Mouse (Mus musculus): ENCODE results near the gene Strbp. TPM values are rescaled to one million over a fixed set of nuclear protein-coding genes. Genes with fewer than 3 reads are reported as not detected.
A peak's percentile ranks its signal among the peaks of the same experiment; 100 is the strongest.
"Not testable (repeated sequence)": the region's sequence is repeated elsewhere in the genome, so short reads cannot be mapped to it uniquely, and the experiment has no call there.

Gene Strbp
- total RNA-seq, 2 experiments from 2014 or later = 240 to 244 TPM

DNA sequence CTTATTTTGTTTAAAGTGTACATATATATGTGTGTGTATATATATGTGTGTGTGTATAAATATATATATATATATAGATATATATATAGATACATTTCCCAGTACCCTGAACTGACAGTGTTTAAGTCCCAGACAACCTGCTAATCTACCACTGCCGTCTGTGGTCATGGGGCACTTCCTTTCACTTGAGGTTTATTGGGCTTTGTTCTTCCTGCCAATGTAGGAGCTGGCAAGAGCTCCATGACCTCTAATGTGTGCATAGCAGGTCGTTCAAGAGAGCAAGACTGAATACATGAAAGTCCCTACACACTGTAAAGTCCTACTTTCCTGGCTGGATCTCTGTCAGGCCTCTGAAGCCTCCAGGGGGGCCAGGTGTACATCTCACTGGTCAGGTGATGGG lies 138.1 kb downstream of the Strbp start:
- intact Hi-C loops (cut with DNase I) = no loop called here
- no peak for DNase-seq (ENCODE audit: extremely low spot score in 1 of 2, low spot score in 2 of 2)

GRCm38 (mm10) chr2:37556366-37556765 lies 147.3 kb downstream of the Strbp start:
- no peak for DNase-seq (ENCODE audit: extremely low spot score in 1 of 2, low spot score in 2 of 2)
- intact Hi-C loops (cut with DNase I) = no loop called here

DNA sequence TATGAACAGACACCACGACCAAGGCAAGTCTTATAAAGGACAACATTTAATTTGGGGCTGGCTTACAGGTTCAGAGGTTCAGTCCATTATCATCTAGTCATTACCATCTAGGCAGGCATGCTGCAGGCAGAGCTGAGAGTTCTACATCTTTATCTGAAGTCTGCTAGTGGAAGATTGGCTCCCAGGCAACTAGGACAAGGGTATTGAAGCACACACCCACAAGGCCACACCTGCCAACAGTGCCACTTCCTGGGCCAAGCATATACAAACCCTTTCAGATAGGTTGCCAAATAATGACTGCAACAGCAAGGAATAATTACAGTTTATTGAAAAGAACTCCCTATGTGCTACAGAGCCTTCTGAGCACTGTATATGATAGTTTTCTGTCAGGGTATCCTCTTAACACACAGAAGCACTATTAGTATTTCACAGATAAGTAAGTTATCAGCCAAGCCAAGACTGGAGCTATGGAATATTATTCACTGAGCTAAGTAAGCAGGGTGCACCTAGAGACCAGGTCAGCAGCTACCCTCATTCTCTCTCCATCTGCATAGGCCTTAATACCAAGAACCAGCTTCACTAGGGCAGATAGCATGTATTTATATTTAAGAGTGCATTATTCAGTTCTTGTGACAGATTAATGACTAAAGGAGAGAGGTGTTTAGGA lies 154.2 kb downstream of the Strbp start:
- intact Hi-C loops (cut with DNase I) = no loop called here
- no peak for DNase-seq (ENCODE audit: extremely low spot score in 1 of 2, low spot score in 2 of 2)

GRCm38 (mm10) chr2:37531639-37532038 lies 172.0 kb downstream of the Strbp start:
- intact Hi-C loops (cut with DNase I) = no loop called here

DNA sequence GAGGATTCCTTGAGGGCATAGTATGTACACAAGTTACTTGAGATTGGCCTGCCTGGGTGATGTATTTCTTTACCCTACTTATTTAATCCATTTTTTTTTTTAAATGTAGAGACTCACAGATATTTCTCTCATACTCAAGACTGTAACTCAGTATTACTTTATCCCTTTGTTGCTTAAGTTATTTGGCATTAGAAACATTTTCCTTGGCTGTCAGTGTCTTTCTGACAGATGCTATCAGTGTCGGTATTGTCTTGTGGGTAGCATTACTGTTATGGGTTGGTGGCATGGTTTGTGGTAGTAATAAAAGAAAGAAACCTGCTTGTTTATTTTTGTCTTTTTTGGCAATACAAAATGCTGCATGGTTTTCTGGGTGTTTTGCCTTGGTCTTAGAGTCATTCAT lies 172.9 kb downstream of the Strbp start:
- no peak for DNase-seq (ENCODE audit: extremely low spot score in 1 of 2, low spot score in 2 of 2)
- intact Hi-C loops (cut with DNase I) = no loop called here

More at GRCm38 (mm10) chr2:37531639-37532038, 172.0 kb downstream of the Strbp start:
- DNase-seq (ENCODE audit: extremely low spot score in 1 of 2, low spot score in 2 of 2) = no peak

- intact Hi-C loops (cut with DNase I) = no loop called here
- DNase-seq (ENCODE audit: extremely low spot score in 1 of 2, low spot score in 2 of 2) = no peak
Measured at GRCm38 (mm10) chr2:37529397-37529796, 174.3 kb downstream of the Strbp start.

DNA sequence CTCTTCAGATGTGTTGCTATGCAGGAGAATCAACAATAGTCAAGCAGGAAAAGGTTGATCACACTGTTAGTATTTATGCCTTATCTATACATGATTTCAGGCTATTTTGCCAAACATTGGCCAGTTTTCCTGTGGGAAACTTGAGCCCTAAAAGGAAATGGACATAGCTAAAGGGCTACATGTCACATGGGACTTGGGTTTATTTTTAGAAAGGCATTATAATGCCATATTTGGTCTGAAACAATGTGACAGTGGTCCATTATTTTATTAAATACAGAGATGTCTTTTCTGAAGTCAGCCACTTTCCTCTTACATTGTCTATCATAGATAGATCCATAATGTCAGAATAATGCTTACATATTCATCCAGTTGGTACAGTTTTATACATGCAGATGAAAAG lies 176.1 kb downstream of the Strbp start:
- intact Hi-C loops (cut with DNase I) = no loop called here
- no peak for DNase-seq (ENCODE audit: extremely low spot score in 1 of 2, low spot score in 2 of 2)

GRCm38 (mm10) chr2:37519286-37519640 lies 184.4 kb downstream of the Strbp start:
- intact Hi-C loops (cut with DNase I) = loop anchor here (5.0 kb wide), 1 partner anchor 253 kb away; no protein-coding TSS in a partner anchor
- no peak for DNase-seq (ENCODE audit: extremely low spot score in 1 of 2, low spot score in 2 of 2)

DNA sequence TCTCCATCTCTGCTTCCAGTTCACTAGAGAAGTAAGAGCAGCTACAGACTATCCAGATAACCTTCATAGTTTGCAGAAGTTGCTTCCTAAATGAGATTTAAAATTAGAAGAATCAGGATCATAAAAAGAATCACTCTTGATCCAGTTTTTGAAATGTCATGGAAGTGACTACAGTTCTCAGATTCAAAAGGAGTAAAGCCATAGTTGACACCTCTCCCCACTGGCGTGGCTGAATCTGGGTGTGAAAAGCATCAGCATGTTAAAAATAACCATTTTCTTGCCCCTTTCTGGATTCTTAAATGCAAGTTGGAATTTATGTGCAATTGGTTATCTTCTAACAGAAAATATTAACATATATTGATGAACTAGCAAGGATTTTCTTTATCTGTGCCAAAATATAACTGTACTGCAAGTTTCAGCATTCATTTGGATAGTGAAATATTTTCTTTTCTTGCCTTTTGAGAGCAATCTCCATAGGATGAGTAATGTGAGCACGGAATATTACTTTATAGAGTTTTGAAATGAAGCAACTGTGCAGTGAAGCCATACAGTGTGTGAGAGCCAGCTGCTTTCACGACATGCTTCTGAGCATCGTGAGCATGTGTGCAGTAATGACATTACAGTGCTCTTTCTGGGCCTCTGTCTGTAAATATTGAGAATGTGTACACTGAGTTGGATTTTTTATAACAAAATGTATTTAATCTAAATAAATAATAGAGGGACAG lies 184.9 kb downstream of the Strbp start:
- DNase-seq (ENCODE audit: extremely low spot score in 1 of 2, low spot score in 2 of 2) = no peak
- intact Hi-C loops (cut with DNase I) = loop anchor here (5.0 kb wide), 1 partner anchor 254 kb away; no protein-coding TSS in a partner anchor

DNA sequence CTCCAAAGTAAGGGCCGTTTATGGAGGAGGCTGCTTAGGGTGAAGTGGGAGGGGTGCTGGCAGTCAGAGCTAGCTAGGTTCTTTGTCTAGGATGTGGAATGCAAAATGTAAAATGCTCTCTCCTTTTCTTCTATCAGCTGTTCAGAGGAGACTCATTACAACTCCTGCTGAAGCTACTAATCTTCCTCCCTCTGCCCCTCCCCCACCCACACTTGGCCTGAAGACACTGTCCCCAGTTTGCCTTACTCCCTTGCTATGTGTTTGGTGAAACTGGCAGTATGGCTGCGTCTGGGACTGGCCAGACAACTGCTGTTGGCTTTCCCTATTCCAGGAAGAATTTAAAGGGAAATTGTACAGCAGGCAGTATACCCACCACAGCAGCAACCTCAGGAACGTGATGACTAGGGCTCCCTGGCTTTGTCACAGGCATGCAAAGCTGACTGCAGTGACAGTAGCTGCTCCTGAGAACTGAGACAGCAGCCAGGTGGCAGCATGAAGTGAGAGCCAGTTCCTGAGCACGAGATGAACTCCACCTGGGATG lies 186.7 kb downstream of the Strbp start:
- intact Hi-C loops (cut with DNase I) = loop anchor here (5.0 kb wide), 1 partner anchor 255 kb away; no protein-coding TSS in a partner anchor

DNA sequence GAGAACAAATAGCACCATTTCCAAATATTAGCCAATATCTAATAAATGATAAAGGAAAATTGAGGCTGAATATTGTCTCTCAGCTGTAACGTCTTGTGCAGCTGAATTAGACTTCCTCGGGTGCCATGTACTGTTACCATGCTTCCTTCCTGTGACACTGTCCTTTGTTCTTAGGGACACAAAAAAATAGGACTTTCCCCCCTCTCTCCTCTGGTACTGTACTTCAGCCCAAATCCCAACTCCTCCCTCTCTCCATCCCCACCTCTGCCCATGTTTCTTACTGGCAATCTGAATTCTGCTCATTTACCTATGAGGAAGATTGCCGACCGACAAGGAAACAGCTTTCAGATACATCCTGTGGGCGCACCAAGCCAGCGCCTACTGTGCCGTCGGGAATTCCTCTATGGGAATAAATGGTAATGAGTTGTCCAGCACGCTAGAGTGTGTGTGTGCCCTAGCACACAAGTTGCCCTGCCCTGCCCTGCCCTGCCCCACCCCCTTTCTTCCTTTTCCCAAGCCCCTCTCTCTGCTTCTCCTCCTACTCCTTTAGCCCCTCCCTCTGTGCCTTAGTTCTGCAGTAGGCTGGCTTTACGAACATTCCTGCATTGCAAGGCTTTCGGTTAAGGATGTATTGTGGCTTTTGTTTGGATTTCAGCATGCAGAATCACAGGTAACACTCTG lies 187.5 kb downstream of the Strbp start, which contains the start of gene Gpr21:
Gene Gpr21, plus strand, starts transcription at position 303 of the 681 bp plus-strand sequence.
- intact Hi-C loops (cut with DNase I) = loop anchor here (5.0 kb wide), 1 partner anchor 256 kb away; no protein-coding TSS in a partner anchor
- peak in 1 of 2 experiments; percentile 20 for DNase-seq (ENCODE audit: extremely low spot score in 1 of 2, low spot score in 2 of 2)

More for the DNA sequence above, 186.7 kb downstream of the Strbp start:
- DNase-seq (ENCODE audit: extremely low spot score in 1 of 2, low spot score in 2 of 2) = peak in 1 of 2 experiments; percentile 33

GRCm38 (mm10) chr2:37511134-37511901 lies 192.3 kb downstream of the Strbp start:
- intact Hi-C loops (cut with DNase I) = no loop called here
- DNase-seq (ENCODE audit: extremely low spot score in 1 of 2, low spot score in 2 of 2) = no peak

GRCm38 (mm10) chr2:37505856-37506255 lies 197.8 kb downstream of the Strbp start:
- intact Hi-C loops (cut with DNase I); DNase-seq (ENCODE audit: extremely low spot score in 1 of 2, low spot score in 2 of 2): not testable (repeated sequence)

DNA sequence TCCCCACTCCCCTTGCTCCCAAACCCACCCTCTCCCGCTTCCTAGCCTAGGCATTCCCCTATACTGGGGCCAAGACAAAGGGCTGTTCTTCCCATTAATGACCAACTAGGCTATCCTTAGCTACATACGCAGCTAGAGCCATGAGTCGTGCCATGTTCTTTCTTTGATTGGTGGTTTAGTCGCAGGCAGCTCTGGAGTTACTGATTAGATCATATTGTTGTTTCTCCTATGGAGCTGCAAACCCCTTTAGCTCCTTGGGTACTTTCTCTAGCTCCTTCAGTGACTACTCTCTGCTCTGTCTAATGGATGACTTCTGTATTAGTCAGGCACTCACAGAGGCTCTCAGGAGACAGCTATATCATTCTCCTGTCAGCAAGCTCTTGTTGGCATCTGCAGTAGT lies 206.3 kb downstream of the Strbp start:
- intact Hi-C loops (cut with DNase I) = no loop called here

GRCm38 (mm10) chr2:37488956-37489355 lies 214.7 kb downstream of the Strbp start:
- no peak for DNase-seq (ENCODE audit: extremely low spot score in 1 of 2, low spot score in 2 of 2)
- intact Hi-C loops (cut with DNase I) = loop anchor here (5.0 kb wide), 1 partner anchor 92 kb away; no protein-coding TSS in a partner anchor

More for the DNA sequence above, 206.3 kb downstream of the Strbp start:
- DNase-seq (ENCODE audit: extremely low spot score in 1 of 2, low spot score in 2 of 2) = no peak

DNA sequence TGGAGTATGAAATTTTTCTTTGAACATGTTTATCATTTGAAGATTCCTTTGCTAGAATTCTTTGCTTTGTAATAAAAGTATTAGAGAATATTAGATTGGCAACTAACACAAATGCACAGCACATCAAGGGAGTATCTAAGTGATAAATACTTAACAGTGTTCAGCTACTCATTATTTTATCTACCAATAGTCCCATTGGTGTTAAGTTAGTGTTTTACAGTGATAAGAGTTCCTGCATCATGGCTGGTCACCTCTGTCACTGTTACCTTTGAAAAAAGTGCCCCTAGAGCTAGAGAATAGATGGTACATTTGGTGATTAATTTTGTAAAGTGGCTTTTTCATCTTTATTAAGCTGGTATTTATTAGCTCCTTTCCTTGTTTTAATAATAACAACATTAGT lies 217.3 kb downstream of the Strbp start:
- DNase-seq (ENCODE audit: extremely low spot score in 1 of 2, low spot score in 2 of 2) = no peak
- intact Hi-C loops (cut with DNase I) = loop anchor here (5.0 kb wide), 1 partner anchor 89 kb away; no protein-coding TSS in a partner anchor

DNA sequence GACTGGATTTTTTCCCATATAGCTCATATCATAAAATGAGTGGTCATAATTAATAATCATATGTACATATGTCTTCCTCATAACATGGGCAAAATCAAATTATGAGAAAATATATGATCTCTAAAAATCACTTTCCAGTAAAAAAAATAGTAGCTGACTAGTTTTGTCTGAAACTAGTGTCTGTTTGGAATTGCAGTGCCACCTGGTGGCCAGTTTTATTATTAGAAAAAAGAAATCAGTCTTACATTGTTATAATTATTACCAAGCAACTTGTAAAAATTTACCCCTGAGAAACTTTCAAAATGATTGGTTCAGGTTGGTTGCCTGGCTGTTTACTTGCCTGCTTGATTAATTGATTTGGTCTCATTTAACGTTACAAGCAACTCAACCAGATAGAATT lies 218.3 kb downstream of the Strbp start:
- intact Hi-C loops (cut with DNase I) = loop anchor here (5.0 kb wide), 1 partner anchor 88 kb away; no protein-coding TSS in a partner anchor
- DNase-seq (ENCODE audit: extremely low spot score in 1 of 2, low spot score in 2 of 2) = peak in 1 of 2 experiments; percentile 27

DNA sequence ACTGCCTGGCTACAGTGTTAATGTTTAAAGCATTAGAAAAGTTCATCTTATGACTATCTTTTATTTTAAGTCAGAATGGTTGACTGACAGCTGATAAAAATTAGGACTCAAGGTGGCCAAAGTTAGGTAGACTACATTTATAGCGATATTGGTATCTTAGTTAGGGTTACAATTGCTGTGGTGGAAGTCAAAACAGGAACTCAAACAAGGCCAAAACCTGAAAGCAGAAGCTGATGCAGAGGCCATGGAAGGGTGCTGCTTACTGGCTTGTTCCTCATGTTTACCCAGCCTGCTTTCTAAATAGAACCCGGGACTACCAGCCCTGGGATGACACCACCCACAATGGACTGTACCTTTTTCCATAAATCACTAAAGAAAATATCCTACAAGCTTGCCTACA lies 219.5 kb downstream of the Strbp start:
- DNase-seq (ENCODE audit: extremely low spot score in 1 of 2, low spot score in 2 of 2) = no peak
- intact Hi-C loops (cut with DNase I) = no loop called here

Data from left cerebral cortex, postnatal 10 days (tissue).